Comparison of ENCODE assay signal across 20 mouse cellular contexts in the genomic region with DNA sequence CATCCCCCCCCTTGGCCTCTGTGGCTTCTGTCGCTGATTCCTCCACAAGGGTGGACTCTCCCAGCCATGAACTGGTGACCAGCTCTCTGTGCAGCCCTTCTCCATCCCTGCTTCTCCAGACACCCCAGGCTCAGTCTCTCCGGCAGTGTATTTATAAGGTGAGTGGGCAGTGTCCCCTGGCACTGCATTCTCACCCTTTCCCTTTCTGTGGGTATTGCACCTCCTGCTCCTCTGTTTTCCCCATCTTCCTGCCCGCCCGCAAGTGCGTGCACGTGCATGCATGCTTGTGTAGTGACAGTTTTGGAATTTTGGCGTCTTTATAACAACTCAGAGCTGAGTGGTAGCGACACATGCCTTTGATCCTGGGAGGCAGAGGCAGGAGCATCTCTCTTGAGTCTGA. TPM values are rescaled to one million over a fixed set of nuclear protein-coding genes. Genes with fewer than 3 reads are reported as not detected.
DNase-seq lines count a peak whose midpoint lies in the region; ATAC-seq and TF ChIP-seq lines count a peak whose summit lies in the region.
"Had no signal": no experiment of that assay in that cellular context is flagged by ENCODE, and none has a peak within 500 bp of the region (broad histone marks: within the 10 kb centered on the region; RNA-seq: fewer than 3 reads in every experiment).

No protein-coding gene starts in this region.

- H3K4me1 ChIP-seq in intestine, postnatal 0 days (replicated peaks; ENCODE audit: control insufficient read depth, insufficient read depth, low read length): peaks cover 4% of the 10 kb centered on the region; the same call in 1 of the 2 replicates
- H3K4me1 ChIP-seq in intestine, embryonic 16.5 days (ENCODE audit: control insufficient read depth, insufficient read depth, low read length): peaks cover 29% of the 10 kb centered on the region
- peaks cover 14% of the 10 kb centered on the region; the same call in 1 of the 2 replicates for H3K4me1 ChIP-seq in spleen, adult 2 months (ENCODE audit: control insufficient read depth, insufficient read depth, insufficient read length)
- peaks cover 76% of the 10 kb centered on the region for H3K4me1 ChIP-seq in liver, embryonic 13.5 days (replicated peaks)

- 94% methylated on average over 8 of the region's 8 CpGs for WGBS in intestine, postnatal 0 days
- WGBS in intestine, embryonic 16.5 days: 92% methylated on average over 8 of the region's 8 CpGs
- WGBS in spleen, adult 2 months: 94% methylated on average over 8 of the region's 8 CpGs
- 91% methylated on average over 8 of the region's 8 CpGs for WGBS in liver, embryonic 13.5 days (ENCODE audit: insufficient replicate concordance)

- H3K9ac ChIP-seq in intestine, postnatal 0 days (ENCODE audit: low read depth, low read length): no peak overlapping the region
- H3K9ac ChIP-seq in intestine, embryonic 16.5 days (ENCODE audit: low read depth, low read length): no peak overlapping the region
- H3K9ac ChIP-seq in liver, embryonic 13.5 days: peak overlapping the region; percentile 10; the same call in 1 of the 2 replicates
- H3K9ac ChIP-seq: forebrain, embryonic 13.5 days; hindbrain, embryonic 14.5 days; neural tube, embryonic 15.5 days had no signal

- DNase-seq in cerebellum, adult 9-10 months: peak; percentile 55
- no peak for DNase-seq in cerebellum, adult 18-20 months
- no peak for DNase-seq in spleen, adult 2 months (ENCODE audit: low read depth in 1 of 2, low spot score in 2 of 2)
- DNase-seq in spleen, postnatal 10 days (ENCODE audit: low spot score in 2 of 2): no peak
- no peak for DNase-seq in liver, embryonic 13.5 days
- DNase-seq in frontal cortex, postnatal 36 days (ENCODE audit: low spot score in 2 of 2): no peak
- DNase-seq: gastrocnemius, postnatal 36 days; kidney, adult 11 months; kidney, postnatal 10 days; layer of hippocampus, postnatal 36 days had no signal

- peaks cover 53% of the 10 kb centered on the region for H3K36me3 ChIP-seq in intestine, postnatal 0 days (ENCODE audit: control insufficient read depth, insufficient read depth)
- peaks cover 29% of the 10 kb centered on the region for H3K36me3 ChIP-seq in intestine, embryonic 16.5 days (ENCODE audit: control insufficient read depth, insufficient read depth, low read length)
- H3K36me3 ChIP-seq in spleen, adult 2 months (ENCODE audit: control insufficient read depth, insufficient read depth, low read length): peaks cover 32% of the 10 kb centered on the region
- H3K36me3 ChIP-seq in liver, embryonic 13.5 days: peaks cover 67% of the 10 kb centered on the region

- TF ChIP-seq POLR2A in spleen, adult 2 months (IDR thresholded peaks at IDR 0.05; ENCODE audit: low read depth, low read length): no peak

- 0 out of 2 replicates have a peak overlapping the region, but pooled peaks have one; percentile 21 for H3K27ac ChIP-seq in intestine, postnatal 0 days (ENCODE audit: low read depth, low read length)
- no peak overlapping the region for H3K27ac ChIP-seq in intestine, embryonic 16.5 days (ENCODE audit: low read length)
- peak overlapping the region; percentile 10 for H3K27ac ChIP-seq in spleen, adult 2 months (ENCODE audit: insufficient read depth, low read length)
- peak overlapping the region; percentile 82; the same call in 1 of the 2 replicates for H3K27ac ChIP-seq in liver, embryonic 13.5 days
- H3K27ac ChIP-seq: forebrain, embryonic 13.5 days; hindbrain, embryonic 14.5 days; layer of hippocampus, adult 2 months; macrophage; neural tube, embryonic 15.5 days had no signal

- TF ChIP-seq CTCF in intestine, postnatal 0 days (IDR thresholded peaks at IDR 0.05; ENCODE audit: low read depth): no peak
- TF ChIP-seq CTCF in spleen, adult 2 months (IDR thresholded peaks at IDR 0.05; ENCODE audit: extremely low read depth, insufficient read depth, insufficient read length, insufficient replicate concordance): no peak

- no peaks in the 10 kb centered on the region for H3K9me3 ChIP-seq in intestine, postnatal 0 days (ENCODE audit: control insufficient read depth)
- H3K9me3 ChIP-seq in intestine, embryonic 16.5 days (ENCODE audit: control insufficient read depth, low read length): no peaks in the 10 kb centered on the region
- peaks cover 19% of the 10 kb centered on the region for H3K9me3 ChIP-seq in liver, embryonic 13.5 days (replicated peaks)
- H3K9me3 ChIP-seq: forebrain, embryonic 13.5 days; neural tube, embryonic 15.5 days had no signal

- H3K4me3 ChIP-seq in intestine, postnatal 0 days (ENCODE audit: low read depth, low read length): no peak overlapping the region
- H3K4me3 ChIP-seq in intestine, embryonic 16.5 days (ENCODE audit: low read length): no peak overlapping the region
- no peak overlapping the region for H3K4me3 ChIP-seq in spleen, adult 2 months (ENCODE audit: extremely low read depth, insufficient read depth, insufficient read length)
- no peak overlapping the region for H3K4me3 ChIP-seq in liver, embryonic 13.5 days (replicated peaks)
- H3K4me3 ChIP-seq: forebrain, embryonic 13.5 days; layer of hippocampus, adult 2 months; neural tube, embryonic 15.5 days had no signal

- no peaks in the 10 kb centered on the region for H3K27me3 ChIP-seq in intestine, postnatal 0 days (replicated peaks; ENCODE audit: control insufficient read depth, insufficient read depth, low read length)
- H3K27me3 ChIP-seq in intestine, embryonic 16.5 days (replicated peaks; ENCODE audit: control insufficient read depth, insufficient read depth, low read length): no peaks in the 10 kb centered on the region
- H3K27me3 ChIP-seq in spleen, adult 2 months (ENCODE audit: control insufficient read depth, insufficient read depth, low read length): no peaks in the 10 kb centered on the region
- no peaks in the 10 kb centered on the region for H3K27me3 ChIP-seq in liver, embryonic 13.5 days
- H3K27me3 ChIP-seq: CH12.LX; forebrain, embryonic 13.5 days; neural tube, embryonic 15.5 days had no signal

- H3K4me2 ChIP-seq in intestine, postnatal 0 days (replicated peaks; ENCODE audit: low read depth): no peak overlapping the region
- no peak overlapping the region for H3K4me2 ChIP-seq in intestine, embryonic 16.5 days (ENCODE audit: low read depth, low read length)
- no peak overlapping the region for H3K4me2 ChIP-seq in liver, embryonic 13.5 days
- H3K4me2 ChIP-seq: forebrain, embryonic 13.5 days; hindbrain, embryonic 14.5 days; neural tube, embryonic 15.5 days had no signal

- ATAC-seq in intestine, postnatal 0 days: no peak
- ATAC-seq in intestine, embryonic 16.5 days: no peak
- ATAC-seq in liver, embryonic 13.5 days (ENCODE audit: low read depth): no peak
- ATAC-seq: forebrain, embryonic 13.5 days; midbrain, embryonic 16.5 days had no signal

RNA-seq across cellular contexts. Expression of gene Tapbp, which starts 1.8 kb away (rescaled TPM):
- 102 and 110 TPM in 2 replicates for polyA plus RNA-seq in intestine, postnatal 0 days (2015; fragmentation: Nextera tagmentation; extraction: Ambion mirVana)
- polyA plus RNA-seq in intestine, embryonic 16.5 days (2015; fragmentation: Nextera tagmentation; extraction: Ambion mirVana): 44.5 and 45.8 TPM in 2 replicates
- polyA plus RNA-seq in spleen, adult 2 months (2012; rRNA removed): 188 and 240 TPM in 2 replicates
- polyA plus RNA-seq in liver, embryonic 13.5 days (2015; fragmentation: Nextera tagmentation; extraction: Ambion mirVana): 27.6 and 30.5 TPM in 2 replicates

RNA-seq across cellular contexts. Expression of gene Zbtb22, which starts 1.8 kb away (rescaled TPM):
- polyA plus RNA-seq in intestine, postnatal 0 days (2015; fragmentation: Nextera tagmentation; extraction: Ambion mirVana): 11.1 and 12.9 TPM in 2 replicates
- 12.9 and 15.0 TPM in 2 replicates for polyA plus RNA-seq in intestine, embryonic 16.5 days (2015; fragmentation: Nextera tagmentation; extraction: Ambion mirVana)
- 62.9 and 122 TPM in 2 replicates for polyA plus RNA-seq in spleen, adult 2 months (2012; rRNA removed)
- 10.1 and 10.7 TPM in 2 replicates for polyA plus RNA-seq in liver, embryonic 13.5 days (2015; fragmentation: Nextera tagmentation; extraction: Ambion mirVana)

RNA-seq across cellular contexts. Expression of gene Daxx, which starts 4.7 kb away (rescaled TPM):
- 20.6 and 22.6 TPM in 2 replicates for polyA plus RNA-seq in intestine, postnatal 0 days (2015; fragmentation: Nextera tagmentation; extraction: Ambion mirVana)
- polyA plus RNA-seq in intestine, embryonic 16.5 days (2015; fragmentation: Nextera tagmentation; extraction: Ambion mirVana): 37.6 and 41.6 TPM in 2 replicates
- 56.8 and 65.6 TPM in 2 replicates for polyA plus RNA-seq in spleen, adult 2 months (2012; rRNA removed)
- polyA plus RNA-seq in liver, embryonic 13.5 days (2015; fragmentation: Nextera tagmentation; extraction: Ambion mirVana): 25.5 and 27.6 TPM in 2 replicates

RNA-seq across cellular contexts. Expression of gene Platr17, which starts 9.0 kb away (rescaled TPM):
- 0.25 and 0.31 TPM in 2 replicates for polyA plus RNA-seq in intestine, postnatal 0 days (2015; fragmentation: Nextera tagmentation; extraction: Ambion mirVana)
- polyA plus RNA-seq in intestine, embryonic 16.5 days (2015; fragmentation: Nextera tagmentation; extraction: Ambion mirVana): 0.40 TPM in 1 of 2 replicates, not detected in the other
- polyA plus RNA-seq in spleen, adult 2 months (2012; rRNA removed): 0.47 and 0.68 TPM in 2 replicates
- 0.60 and 0.91 TPM in 2 replicates for polyA plus RNA-seq in liver, embryonic 13.5 days (2015; fragmentation: Nextera tagmentation; extraction: Ambion mirVana)
- polyA plus RNA-seq: heart, postnatal 0 days; macrophage had no signal

RNA-seq across cellular contexts. Expression of gene Rgl2, which starts 15.4 kb away (rescaled TPM):
- 10.8 and 11.6 TPM in 2 replicates for polyA plus RNA-seq in intestine, postnatal 0 days (2015; fragmentation: Nextera tagmentation; extraction: Ambion mirVana)
- polyA plus RNA-seq in intestine, embryonic 16.5 days (2015; fragmentation: Nextera tagmentation; extraction: Ambion mirVana): 24.4 and 25.9 TPM in 2 replicates
- 234 and 301 TPM in 2 replicates for polyA plus RNA-seq in spleen, adult 2 months (2012; rRNA removed)
- polyA plus RNA-seq in liver, embryonic 13.5 days (2015; fragmentation: Nextera tagmentation; extraction: Ambion mirVana): 7.1 and 7.4 TPM in 2 replicates
